Mouse (Mus musculus) thymus, postnatal 10 days (tissue): Measurements from ENCODE around the gene Arhgap10.
A peak's percentile ranks its signal among the peaks of the same experiment; 100 is the strongest.

Experiments
- DNase-seq, 2 experiments: peaks; one replicate each; pipeline ENCODE4 v3.0.0; 2021; ENCODE audit warnings: low spot score in 2 of 2

The Arhgap10 gene

DNA sequence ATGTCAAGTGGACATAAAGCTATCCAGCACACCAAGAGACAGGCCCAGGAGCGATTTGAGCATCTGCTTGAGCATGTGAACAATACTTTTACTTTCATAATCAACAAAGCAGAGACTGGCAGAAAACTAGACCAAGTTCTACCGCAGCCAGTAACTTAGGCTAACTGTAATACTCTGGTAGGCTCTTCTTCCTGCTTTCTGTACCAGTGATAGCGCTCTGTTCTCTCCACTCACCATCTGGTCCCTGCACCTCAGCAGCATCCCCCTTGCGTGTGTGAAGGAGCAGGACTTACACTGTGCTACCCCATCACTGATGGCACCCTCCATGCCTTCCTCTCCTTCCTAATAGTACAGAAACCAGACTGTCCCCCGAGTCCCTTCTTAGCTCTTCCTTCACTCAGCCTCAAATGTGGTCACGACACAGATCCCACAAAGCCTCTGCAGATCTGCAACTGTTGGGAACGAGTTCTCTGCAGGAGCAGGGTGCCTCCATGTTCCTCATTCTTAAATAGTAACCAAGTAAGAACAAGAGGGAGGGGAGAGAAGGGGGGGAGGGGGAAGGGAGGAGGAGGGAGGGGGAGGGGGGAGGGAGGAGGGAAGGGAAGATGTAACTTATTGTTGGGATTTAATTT is 235.0 kb downstream of the Arhgap10 start:
- peak; percentile 24 to 42 for DNase-seq

DNA sequence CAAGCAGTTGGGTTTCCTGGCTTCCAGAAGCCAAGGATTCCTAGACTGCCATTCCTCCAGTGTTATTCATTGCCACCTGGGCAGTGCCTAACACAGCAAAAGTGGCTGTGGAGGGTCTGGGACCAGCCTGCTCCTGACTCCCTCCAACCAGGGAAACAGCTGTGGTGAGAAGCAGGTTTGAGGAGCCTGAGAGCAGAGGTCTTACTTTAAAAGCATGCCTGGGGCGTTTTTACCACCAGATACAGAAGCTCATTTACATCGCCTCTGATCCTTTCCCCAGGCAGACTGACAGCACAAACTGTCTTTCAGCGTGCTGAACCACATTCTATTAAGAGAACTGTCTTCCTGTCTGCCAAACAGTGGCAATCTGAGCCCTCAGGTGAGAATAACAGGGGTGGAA is 237.8 kb downstream of the Arhgap10 start:
- DNase-seq: no peak

GRCm38 (mm10) chr8:77278246-77278645 is 239.5 kb downstream of the Arhgap10 start:
- DNase-seq: no peak

DNA sequence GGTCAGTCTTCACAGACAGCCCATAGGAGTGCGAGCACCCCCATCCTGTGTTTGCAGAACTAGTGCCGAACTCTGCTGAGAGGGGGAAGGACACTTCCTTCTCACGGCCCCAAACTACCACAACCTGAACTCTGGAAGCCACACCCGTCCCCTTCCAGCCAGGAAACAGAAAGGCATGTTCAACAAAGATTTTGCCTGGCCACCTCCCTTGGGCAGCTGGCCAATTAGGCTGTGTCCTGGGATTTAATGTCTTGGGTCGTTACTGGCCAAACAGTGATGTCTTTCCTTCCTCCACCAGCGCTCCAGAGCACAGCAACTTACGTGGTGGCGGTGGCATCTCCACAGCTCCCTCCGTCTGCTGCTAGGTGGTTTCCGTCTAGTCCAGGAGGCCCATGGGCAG is 240.9 kb downstream of the Arhgap10 start:
- no peak for DNase-seq

DNA sequence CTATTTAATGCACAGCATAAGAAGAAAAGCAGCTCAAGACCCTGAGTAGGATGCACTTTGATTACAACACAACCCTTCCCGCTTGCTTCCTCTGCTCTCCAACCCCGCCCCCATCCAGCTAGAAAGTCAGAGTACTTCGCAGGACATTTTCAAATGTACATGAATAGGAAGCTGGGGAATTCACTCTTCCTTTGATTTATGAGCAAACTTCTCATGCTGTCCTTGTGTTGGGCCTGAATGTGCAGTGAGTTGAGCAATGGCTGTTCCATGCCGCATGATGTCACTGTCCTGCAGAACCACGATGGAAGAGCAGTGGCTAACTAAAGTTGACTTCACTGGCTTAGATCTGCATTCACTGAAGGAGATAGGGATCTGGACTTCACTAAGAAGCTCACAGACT is 242.2 kb downstream of the Arhgap10 start:
- DNase-seq: no peak

- no peak for DNase-seq
These were observed 245.6 kb downstream of the Arhgap10 start for GRCm38 (mm10) chr8:77272136-77272535.

- no peak for DNase-seq
These were observed 249.8 kb downstream of the Arhgap10 start for GRCm38 (mm10) chr8:77267941-77268405.

- DNase-seq: no peak
These were observed 255.3 kb downstream of the Arhgap10 start for GRCm38 (mm10) chr8:77262216-77263009.

DNA sequence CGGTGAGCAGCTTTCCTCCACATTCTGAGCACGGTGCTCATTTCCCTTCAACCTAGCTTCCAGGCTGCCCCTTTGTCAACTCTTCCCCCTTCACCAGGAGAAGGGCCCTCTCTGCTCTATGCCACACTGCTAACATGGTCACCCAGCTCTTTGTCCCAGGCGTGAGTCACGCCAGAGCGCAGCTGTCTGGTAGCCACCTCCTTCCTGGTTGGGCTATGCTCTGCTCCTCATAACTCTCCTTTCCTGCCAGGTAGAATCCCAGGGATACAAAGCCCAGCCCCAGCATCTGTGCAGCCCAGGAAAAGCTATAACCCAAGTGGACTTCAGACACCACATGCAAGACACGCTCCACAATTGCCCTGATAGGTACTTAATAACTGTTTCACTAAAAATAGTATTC is 256.5 kb downstream of the Arhgap10 start:
- no peak for DNase-seq

DNA sequence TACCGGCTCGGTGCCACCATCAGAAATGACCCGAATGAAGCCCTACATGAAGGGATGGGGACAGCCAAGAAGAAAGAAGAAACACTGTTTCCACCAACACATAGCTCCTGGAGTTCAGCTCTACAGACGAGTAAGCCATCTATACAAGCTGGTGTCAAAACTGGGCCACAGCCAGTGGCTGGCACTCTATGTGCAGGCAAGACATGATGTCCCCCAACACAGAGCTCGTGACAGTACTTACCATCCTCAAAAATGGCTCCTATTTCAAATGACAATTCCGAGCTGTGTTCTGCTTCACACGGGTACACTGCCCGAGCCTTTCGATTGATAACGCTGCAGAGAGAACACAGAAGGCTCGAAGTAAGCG is 260.7 kb downstream of the Arhgap10 start:
- DNase-seq: no peak

- DNase-seq: no peak
These were observed 261.2 kb downstream of the Arhgap10 start for GRCm38 (mm10) chr8:77256450-77257084.

DNA sequence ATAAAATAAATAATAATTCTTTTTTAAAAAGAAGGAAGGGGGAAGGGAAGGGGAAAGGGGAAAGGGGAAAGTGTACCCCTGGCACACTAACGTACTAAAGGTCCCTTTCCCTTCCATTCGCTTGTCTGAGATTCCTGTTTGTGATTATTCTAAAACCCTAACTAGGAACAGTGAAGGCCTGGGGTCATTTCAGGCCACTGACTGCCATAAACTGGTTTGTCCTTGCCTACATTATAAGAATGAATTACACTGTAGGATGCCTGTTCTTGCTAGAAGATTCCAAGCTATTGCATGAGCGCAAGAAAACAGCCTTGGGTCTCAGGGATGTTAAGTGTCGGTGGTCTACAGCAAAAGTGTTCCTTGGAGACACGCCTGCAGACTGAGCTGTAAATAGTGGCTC is 263.3 kb downstream of the Arhgap10 start:
- DNase-seq: no peak

GRCm38 (mm10) chr8:77251134-77251533 is 266.6 kb downstream of the Arhgap10 start:
- DNase-seq: no peak

DNA sequence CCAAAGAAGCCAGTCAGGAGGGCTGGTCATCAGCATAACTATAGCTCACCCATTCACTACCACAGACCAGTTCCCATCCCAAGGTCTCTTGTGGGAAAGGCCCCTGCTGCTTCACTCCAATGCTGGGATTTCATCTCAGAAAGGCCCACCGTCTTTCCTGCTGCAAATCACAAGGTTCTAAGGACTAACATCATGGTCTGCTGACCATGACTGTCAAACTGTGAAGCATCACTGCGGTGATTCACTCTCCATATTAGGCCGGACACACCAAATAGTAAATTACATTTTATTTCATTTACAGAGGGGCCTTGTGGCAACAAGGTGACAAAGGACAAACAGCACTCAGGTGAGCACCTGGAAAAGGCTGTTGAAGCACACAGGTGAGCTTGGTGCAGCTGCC is 267.7 kb downstream of the Arhgap10 start:
- no peak for DNase-seq

DNA sequence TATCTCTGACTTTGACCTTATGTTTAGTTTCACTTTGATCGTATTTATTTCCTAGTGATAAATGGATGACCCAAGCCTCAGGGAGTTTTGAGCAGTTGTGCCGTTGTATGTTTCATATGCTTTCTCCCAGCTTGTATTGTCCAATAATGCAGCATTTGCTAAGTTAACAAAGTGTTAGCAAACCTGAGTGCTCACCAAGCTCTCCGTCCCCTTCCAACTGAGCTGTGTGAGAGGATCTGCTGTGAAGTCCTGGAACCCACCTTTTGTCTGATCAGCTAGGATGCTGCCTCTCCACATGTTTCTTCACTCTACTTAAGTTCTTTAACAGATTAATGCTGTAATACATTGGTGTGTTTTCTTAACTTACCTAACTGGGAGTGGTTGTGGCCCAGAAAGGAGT is 276.4 kb downstream of the Arhgap10 start:
- no peak for DNase-seq

DNA sequence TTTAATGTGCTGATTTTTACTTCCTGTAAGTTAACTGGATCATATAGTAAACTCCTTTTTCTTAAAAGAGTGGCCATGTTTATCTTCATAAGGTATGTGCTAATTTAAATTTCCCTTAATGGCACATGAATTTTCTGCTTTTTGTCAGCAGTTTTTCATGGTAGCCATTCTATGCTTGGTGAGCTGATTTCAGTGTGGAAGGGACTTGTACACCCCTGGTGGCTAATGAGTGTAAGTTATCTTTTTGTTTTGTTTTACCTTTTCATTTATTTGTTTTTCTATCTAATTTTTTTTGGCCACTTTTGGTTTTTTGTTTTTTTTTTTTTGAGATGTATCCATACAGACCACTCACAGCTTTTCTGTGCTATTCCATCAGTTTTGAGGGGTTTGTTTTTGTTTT is 278.3 kb downstream of the Arhgap10 start:
- DNase-seq: no peak

DNA sequence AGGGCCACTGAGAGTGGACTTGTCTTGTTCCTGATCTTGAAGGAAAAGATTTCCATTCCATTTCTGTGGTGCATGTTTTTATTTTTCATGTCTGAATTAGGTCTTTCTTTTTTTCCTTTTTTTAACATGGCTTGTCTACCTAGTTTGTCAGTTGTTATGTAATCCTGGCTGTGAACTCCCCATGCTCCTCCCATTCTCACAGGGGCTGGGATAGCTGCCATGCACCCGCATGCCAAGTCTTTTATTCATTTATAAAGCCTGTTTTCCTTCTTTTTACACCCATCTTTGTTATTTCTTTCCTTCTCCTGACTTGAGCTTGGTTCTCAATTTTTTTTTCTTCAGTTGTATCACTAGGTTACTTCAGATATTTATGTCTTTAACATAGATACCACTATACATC is 281.1 kb downstream of the Arhgap10 start:
- DNase-seq: no peak

DNA sequence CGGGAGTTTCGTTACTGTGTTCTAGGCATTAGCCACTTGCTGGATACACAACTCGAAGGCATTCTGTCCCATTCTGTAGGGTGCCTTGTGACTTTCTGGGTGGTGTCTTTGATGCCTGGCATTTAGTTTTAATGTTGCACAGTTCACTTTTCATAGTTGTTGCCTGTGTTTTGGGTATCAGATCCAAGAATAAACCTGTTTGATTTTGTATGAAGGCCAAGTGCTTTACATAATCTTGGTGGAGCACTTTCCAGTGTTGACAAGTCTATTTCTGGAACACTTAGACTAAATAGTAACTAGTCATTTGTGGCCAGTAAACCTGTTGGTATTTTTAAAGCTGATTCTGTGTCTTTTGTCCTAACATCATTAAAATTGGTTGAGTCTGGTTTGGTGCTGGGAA is 285.3 kb downstream of the Arhgap10 start:
- DNase-seq: no peak

- DNase-seq: no peak
These were observed 285.9 kb downstream of the Arhgap10 start for GRCm38 (mm10) chr8:77231834-77232233.

GRCm38 (mm10) chr8:77231211-77231610 is 286.5 kb downstream of the Arhgap10 start:
- DNase-seq: no peak

DNA sequence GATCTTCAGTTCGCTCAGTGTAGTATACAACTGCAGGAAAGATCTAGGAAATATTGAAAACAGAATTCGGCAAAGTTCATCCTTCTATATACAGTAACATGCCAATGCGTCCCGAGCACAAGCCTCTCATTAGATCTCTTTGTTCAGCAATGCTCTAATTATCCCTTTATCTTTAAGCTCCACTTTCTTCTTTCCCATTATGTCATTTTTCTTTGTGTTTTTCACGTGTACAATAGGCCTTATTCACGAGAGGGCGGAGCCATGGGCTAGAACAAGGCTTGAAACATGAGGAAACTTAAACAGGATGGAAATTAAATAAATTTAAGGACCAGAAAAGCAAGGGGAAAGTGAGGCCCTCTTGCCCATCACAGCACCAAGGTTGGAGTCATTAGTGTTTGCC is 289.1 kb downstream of the Arhgap10 start:
- DNase-seq: no peak

DNA sequence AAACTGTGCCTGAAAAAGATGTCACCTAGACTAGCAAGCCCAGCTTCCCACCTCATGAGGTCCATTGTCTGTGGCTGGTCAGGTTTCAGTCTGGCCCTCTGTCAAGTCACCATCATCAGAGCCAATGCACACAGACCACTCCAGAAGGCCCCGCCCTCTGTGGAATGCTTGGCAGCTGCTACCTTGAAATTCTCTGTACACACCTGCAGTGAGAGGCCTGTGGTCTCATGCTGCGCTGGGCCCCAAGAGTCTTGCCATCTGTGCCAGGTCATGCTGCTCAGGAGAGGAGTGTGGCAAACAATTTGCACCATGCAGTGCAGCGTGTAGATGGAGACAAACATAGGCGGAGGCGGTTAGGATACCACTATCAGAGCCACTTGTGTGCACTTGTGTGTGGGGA is 290.0 kb downstream of the Arhgap10 start:
- peak; percentile 27 to 37 for DNase-seq

DNA sequence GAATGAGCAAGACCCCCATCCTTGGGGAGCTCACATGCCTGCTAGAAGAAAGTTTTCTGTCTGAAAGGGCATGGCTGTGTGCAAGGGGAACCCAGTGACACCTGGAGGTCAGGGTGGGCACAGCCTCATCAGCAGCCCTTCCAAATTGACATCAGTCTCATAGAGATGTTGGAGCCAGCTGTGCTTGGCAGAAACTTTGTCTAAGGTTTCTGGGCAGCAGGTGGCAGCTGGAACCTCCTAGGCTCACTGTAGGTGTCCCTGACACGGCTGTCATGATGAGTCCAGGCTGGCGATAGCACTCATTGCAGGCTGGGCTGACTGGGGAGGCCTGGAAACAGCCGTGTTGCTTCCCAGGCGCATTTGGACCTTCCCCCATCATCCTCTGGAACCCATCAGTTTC is 294.6 kb downstream of the Arhgap10 start:
- no peak for DNase-seq
